Mouse (Mus musculus) embryonic facial prominence, embryonic 11.5 days (tissue): ENCODE data around the gene Nprl2. TPM values are rescaled to one million over a fixed set of nuclear protein-coding genes. Genes with fewer than 3 reads are reported as not detected.
"Not testable (repeated sequence)": the region's sequence is repeated elsewhere in the genome, so short reads cannot be mapped to it uniquely, and the experiment has no call there.

Experiments used
- ATAC-seq: fragments of 200-750 bp; cut with Nextera tagmentation; replicated peaks from 2 replicates; pipeline ENCODE4 v1.8.0; 2017; ENCODE audit warnings: low read depth; ENCODE audit not compliant: insufficient number of reproducible peaks, low FRiP score, low TSS enrichment
- DNase-seq: peaks from one replicate; pipeline ENCODE4 v3.0.0-alpha.2; 2015; ENCODE audit warnings: low spot score
- H3K27ac ChIP-seq: fragments of 300-500 bp; sonication (generic); replicated peaks from 2 replicates; pipeline ENCODE4 v1.5.1; 2014; ENCODE audit warnings: mild to moderate bottlenecking, low read depth, low read length, control low read depth
- H3K27me3 ChIP-seq: fragments of 300-500 bp; sonication (generic); 2 replicates; pipeline ENCODE4 v1.6.1; 2014; ENCODE audit warnings: mild to moderate bottlenecking, low read length, moderate library complexity, mixed read lengths; ENCODE audit not compliant: control insufficient read depth, insufficient read depth
- H3K36me3 ChIP-seq: fragments of 300-500 bp; sonication (generic); replicated peaks from 2 replicates; pipeline ENCODE4 v1.6.1; 2014; ENCODE audit warnings: low read depth, mild to moderate bottlenecking, low read length, moderate library complexity, mixed read lengths; ENCODE audit not compliant: control insufficient read depth, insufficient read depth
- H3K4me1 ChIP-seq: fragments of 300-500 bp; sonication (generic); 2 replicates; pipeline ENCODE4 v1.6.1; 2014; ENCODE audit warnings: low read length, mixed read lengths; ENCODE audit not compliant: control insufficient read depth, insufficient read depth
- H3K4me2 ChIP-seq: fragments of 300-500 bp; sonication (generic); 2 replicates; pipeline ENCODE4 v1.6.1; 2014; ENCODE audit warnings: low read depth, mild to moderate bottlenecking, control low read depth, low read length, moderate library complexity
- H3K4me3 ChIP-seq: fragments of 300-500 bp; sonication (generic); 2 replicates; pipeline ENCODE4 v1.5.1; 2014; ENCODE audit warnings: low read depth, low read length, control low read depth
- H3K9ac ChIP-seq: fragments of 300-500 bp; sonication (generic); replicated peaks from 2 replicates; pipeline ENCODE4 v1.6.1; 2014; ENCODE audit warnings: mild to moderate bottlenecking, control low read depth, low read length
- H3K9me3 ChIP-seq: fragments of 300-500 bp; sonication (generic); replicated peaks from 2 replicates; pipeline ENCODE4 v1.6.1; 2016; ENCODE audit warnings: mild to moderate bottlenecking, low read length, inconsistent platforms, mixed read lengths; ENCODE audit not compliant: control insufficient read depth
- WGBS: fragments of 180-500 bp; shearing (Covaris S2); extraction: QIAGEN DNeasy Blood & Tissue Kit; methylation state at CpG from one replicate; pipeline ENCODE4 v1.1.7; 2014; 5-methylcytosine and 5-hydroxymethylcytosine counted together
- polyA plus RNA-seq: library from polyadenylated mRNA; unstranded; fragments of >200 nt; fragmentation: Nextera tagmentation; extraction: Ambion mirVana; gene quantifications from 2 replicates; pipeline ENCODE4 v1.2.1, GENCODE M21; 2014

Gene Nprl2
- polyA plus RNA-seq, 1 experiment from 2014 or later = 39.2 TPM

- Histone ChIP-seq H3K27me3 (no peaks in the 10 kb centered on the region), H3K27ac (no peak within 1 kb of the TSS), H3K4me3 (peak within 1 kb of the TSS; percentile 93), H3K36me3 (peaks cover 12% of the 10 kb centered on the region), H3K9ac (peak within 1 kb of the TSS; percentile 72), H3K4me2 (peak within 1 kb of the TSS; percentile 74), H3K4me1 (0 out of 2 replicates have a peak, but pooled peaks cover 3% of the 10 kb centered on the region), H3K9me3 (no peaks in the 10 kb centered on the region)
- WGBS = under 1% methylated on average over 45 of the region's 46 CpGs
- DNase-seq (peak; percentile 94), ATAC-seq (peak; percentile 91)
Measured at GRCm38 (mm10) chr9:107563029-107563581, 21.1 kb downstream of the Nprl2 start, which contains the start of gene Tusc2. TSS of gene Tusc2 (plus strand) at chr9:107563255.

- H3K4me1 ChIP-seq, H3K4me2 ChIP-seq, H3K36me3 ChIP-seq, H3K27me3 ChIP-seq, ATAC-seq, H3K4me3 ChIP-seq, H3K27ac ChIP-seq, H3K9me3 ChIP-seq, H3K9ac ChIP-seq, DNase-seq: not testable (repeated sequence)
- 50% methylated on average over 5 of the region's 5 CpGs for WGBS
Measured at GRCm38 (mm10) chr9:107565556-107565955, 23.5 kb downstream of the Nprl2 start.

GRCm38 (mm10) chr9:107566041-107566709 lies 24.1 kb downstream of the Nprl2 start:
- ATAC-seq (no peak), DNase-seq (peak; percentile 82)
- Histone ChIP-seq H3K9me3 (no peaks in the 10 kb centered on the region), H3K27ac (peak overlapping the region; percentile 23; the same call in 1 of the 2 replicates), H3K4me2 (no peak overlapping the region), H3K4me1 (0 out of 2 replicates have a peak, but pooled peaks cover 6% of the 10 kb centered on the region), H3K9ac (no peak overlapping the region), H3K36me3 (peaks cover 7% of the 10 kb centered on the region), H3K27me3 (no peaks in the 10 kb centered on the region), H3K4me3 (no peak overlapping the region)
- 62% methylated on average over 15 of the region's 15 CpGs for WGBS

- Histone ChIP-seq H3K9ac (no peak overlapping the region), H3K4me1 (0 out of 2 replicates have a peak, but pooled peaks cover 6% of the 10 kb centered on the region), H3K4me2 (peak overlapping the region; percentile 51; the same call in 1 of the 2 replicates), H3K9me3 (no peaks in the 10 kb centered on the region), H3K27ac (peak overlapping the region; percentile 36; the same call in 1 of the 2 replicates), H3K4me3 (no peak overlapping the region), H3K36me3 (peaks cover under 1% of the 10 kb centered on the region), H3K27me3 (no peaks in the 10 kb centered on the region)
- ATAC-seq (no peak), DNase-seq (no peak)
- WGBS = 41% methylated on average over 3 of the region's 3 CpGs
Measured at GRCm38 (mm10) chr9:107566855-107567254, 24.8 kb downstream of the Nprl2 start.

- peak within 1 kb of the TSS; percentile 66 for H3K27ac ChIP-seq
- H3K4me2 ChIP-seq = peak within 1 kb of the TSS; percentile 51
- H3K9ac ChIP-seq = peak within 1 kb of the TSS; percentile 87
- no peaks in the 10 kb centered on the region for H3K9me3 ChIP-seq
- 4% methylated on average over 18 of the region's 18 CpGs for WGBS
- no peak for DNase-seq
- ATAC-seq = no peak
- no peaks in the 10 kb centered on the region for H3K27me3 ChIP-seq
- H3K36me3 ChIP-seq = peaks cover 5% of the 10 kb centered on the region
- peak within 1 kb of the TSS; percentile 86 for H3K4me3 ChIP-seq
- 0 out of 2 replicates have a peak, but pooled peaks cover 6% of the 10 kb centered on the region for H3K4me1 ChIP-seq
Measured at GRCm38 (mm10) chr9:107567702-107568319, 25.8 kb downstream of the Nprl2 start, which contains the start of gene Hyal2. TSS of gene Hyal2 (plus strand) at chr9:107567945.

DNA sequence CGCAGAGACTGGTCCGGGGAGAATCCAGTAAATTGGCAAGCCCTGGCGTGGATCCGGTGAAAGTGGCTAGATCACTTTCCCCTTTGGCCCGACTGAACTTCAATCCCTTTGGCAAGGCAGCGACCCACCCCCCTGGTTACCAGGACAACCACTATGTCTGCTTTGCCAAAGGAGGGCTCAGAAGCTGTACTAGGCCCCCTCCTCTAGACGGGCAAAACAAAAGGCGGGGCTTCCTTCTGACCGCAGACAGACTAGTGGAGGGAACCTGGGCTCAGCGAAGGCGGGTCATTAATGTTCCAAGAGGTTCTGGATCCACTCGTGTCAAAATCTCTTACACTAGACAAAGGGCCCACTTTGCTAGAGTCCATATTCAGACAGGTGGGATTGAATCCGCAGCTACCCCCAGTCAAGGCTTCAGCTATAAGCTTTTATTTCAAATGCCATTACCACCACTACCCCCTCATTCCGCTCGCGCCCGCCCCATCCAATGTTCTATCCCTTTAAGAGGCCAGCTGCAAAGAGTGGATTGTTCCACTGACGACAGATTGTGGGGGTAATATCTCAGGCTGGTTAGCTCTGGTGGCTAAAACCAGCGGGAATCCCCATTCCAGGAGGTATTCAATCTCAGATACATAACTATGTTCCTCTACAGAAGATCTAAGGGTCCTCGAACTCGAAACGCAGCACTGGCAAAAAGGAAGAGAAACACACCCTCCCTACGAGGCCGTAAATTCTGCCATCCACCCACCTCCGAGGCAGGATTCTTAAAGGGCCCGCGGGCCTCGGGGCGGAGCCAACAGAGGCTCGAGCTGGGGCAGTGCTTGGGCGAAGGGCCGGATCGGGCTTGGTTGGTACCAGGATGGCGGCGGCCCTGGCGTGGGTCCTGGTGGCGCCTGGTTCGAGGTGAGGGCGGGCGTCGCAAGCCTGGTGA lies 26.6 kb downstream of the Nprl2 start:
- Histone ChIP-seq H3K9ac (peak overlapping the region; percentile 87), H3K4me2 (peak overlapping the region; percentile 51), H3K27me3 (no peaks in the 10 kb centered on the region), H3K4me3 (peak overlapping the region; percentile 86), H3K4me1 (0 out of 2 replicates have a peak, but pooled peaks cover 6% of the 10 kb centered on the region), H3K27ac (peak overlapping the region; percentile 66; the same call in 1 of the 2 replicates), H3K36me3 (peaks cover 5% of the 10 kb centered on the region), H3K9me3 (no peaks in the 10 kb centered on the region)
- ATAC-seq = peak; percentile 83
- 0% methylated on average over 41 of the region's 41 CpGs for WGBS
- DNase-seq = peak; percentile 94

DNA sequence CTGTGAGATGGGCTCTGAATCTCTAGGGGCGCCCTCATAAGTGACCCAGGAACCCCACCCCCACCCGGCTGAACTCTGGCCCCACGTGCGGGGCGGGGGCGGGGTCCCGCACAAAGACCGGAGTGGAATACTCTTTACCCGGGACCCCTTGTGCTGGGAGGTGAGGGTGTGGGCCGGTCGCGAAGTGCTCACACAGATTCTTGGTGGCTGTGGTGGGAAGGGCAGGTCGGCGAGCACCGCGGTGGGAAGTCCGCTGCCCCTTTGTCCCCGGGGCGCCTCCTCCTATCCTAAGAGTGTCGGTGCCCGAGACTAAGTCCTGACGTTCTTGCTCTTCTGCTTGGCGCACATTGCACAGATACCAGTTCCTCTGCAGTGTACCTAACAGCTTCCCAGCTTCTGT lies 27.2 kb downstream of the Nprl2 start:
- H3K27ac ChIP-seq = peak overlapping the region; percentile 66; the same call in 1 of the 2 replicates
- no peaks in the 10 kb centered on the region for H3K27me3 ChIP-seq
- H3K4me2 ChIP-seq = peak overlapping the region; percentile 51
- H3K36me3 ChIP-seq = peaks cover 5% of the 10 kb centered on the region
- under 1% methylated on average over 23 of the region's 23 CpGs for WGBS
- no peak for DNase-seq
- H3K4me1 ChIP-seq = 0 out of 2 replicates have a peak, but pooled peaks cover 6% of the 10 kb centered on the region
- peak; percentile 1; the same call in 1 of the 2 replicates for ATAC-seq
- no peaks in the 10 kb centered on the region for H3K9me3 ChIP-seq
- peak overlapping the region; percentile 87 for H3K9ac ChIP-seq
- peak overlapping the region; percentile 86 for H3K4me3 ChIP-seq
